Mouse (Mus musculus): ENCODE data around the gene Lsamp. TPM values are rescaled to one million over a fixed set of nuclear protein-coding genes. Genes with fewer than 3 reads are reported as not detected.

The Lsamp gene
- polyA plus RNA-seq, 1 experiment from 2014 or later: not detected

DNA sequence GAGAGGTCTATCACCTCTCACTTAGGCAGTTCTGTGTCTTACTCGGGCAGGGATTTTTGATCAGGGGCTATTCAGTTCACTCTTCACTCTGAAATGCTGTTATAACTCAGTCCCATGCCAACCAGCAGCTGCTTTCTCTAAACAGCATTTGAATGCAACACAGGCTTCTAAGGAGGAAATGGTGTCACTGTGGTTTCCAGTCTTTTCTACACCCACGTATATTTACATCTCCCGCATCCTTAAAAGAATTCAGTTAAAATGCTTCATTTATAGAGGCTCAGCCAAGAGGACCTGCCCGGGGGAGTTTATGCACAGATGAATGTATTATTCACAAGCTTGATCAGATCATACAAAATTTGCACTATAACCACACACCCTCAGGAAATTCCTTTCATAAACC is 306.0 kb downstream of the Lsamp start:
- H3K27me3 ChIP-seq: no peaks in the 10 kb centered on the region
- DNase-seq (ENCODE audit: low read depth, low spot score): no peak
- CTCF ChIA-PET: no interaction called here
- POLR2A ChIA-PET: no interaction called here
- TF ChIP-seq CTCF (IDR thresholded peaks at IDR 0.05): no peak
- in situ Hi-C loops (cut with MboI; ENCODE audit: low pct_unique_long_range_greater_than_20kb): no loop called here
- ATAC-seq: no peak

DNA sequence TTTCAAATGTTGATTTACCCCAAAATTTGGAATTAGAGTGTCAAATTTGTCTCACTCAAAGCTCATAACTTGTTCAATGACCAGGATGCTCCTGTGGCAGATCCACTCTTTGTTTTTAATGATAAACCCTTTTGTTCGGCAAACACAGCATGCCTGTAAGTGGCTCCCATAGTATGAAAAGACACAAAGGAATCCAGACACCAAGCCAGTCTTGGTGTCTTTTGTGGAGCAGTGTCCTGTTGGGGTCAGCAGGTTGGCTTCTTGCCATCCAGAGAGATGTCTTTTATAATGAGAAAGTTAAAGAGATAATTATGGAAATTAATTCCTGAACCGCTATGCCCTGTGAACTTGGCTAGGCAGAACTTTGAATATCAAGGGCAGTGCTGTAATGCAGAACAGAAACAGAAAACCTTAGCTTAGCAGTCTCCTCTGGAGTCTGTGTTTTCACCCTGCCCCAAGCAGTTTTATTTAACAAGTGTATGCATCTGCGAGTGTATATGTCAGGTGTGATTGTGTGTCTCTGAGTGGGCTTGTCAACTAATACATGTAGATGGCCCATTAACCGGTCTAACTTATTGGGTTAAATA is 310.2 kb downstream of the Lsamp start:
- TF ChIP-seq CTCF (IDR thresholded peaks at IDR 0.05): no peak
- no peaks in the 10 kb centered on the region for H3K27me3 ChIP-seq
- no peak for DNase-seq (ENCODE audit: low read depth, low spot score)
- no peak for ATAC-seq
- in situ Hi-C loops (cut with MboI; ENCODE audit: low pct_unique_long_range_greater_than_20kb): no loop called here
- ChIA-PET POLR2A (no interaction called here), CTCF (no interaction called here)

DNA sequence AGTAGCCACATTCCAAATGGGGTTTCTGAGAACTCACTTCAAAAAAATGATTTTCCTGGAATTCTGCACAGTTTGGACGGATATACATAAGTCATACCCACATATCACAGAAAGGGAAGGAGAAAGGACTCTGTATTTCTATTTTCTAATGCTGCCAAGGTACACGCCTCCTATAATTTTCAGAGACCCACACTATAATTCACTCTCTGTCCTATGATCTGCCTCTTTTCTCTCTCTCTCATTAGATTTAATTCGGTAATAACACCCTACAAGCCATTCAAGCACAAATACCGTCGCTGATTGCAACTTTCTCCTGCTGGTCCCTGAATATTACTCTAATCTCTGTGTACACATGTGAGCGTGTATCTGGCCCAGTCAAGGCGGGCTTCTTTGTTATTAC is 311.1 kb downstream of the Lsamp start:
- in situ Hi-C loops (cut with MboI; ENCODE audit: low pct_unique_long_range_greater_than_20kb): no loop called here
- no peaks in the 10 kb centered on the region for H3K27me3 ChIP-seq
- ChIA-PET CTCF (no interaction called here), POLR2A (no interaction called here)
- DNase-seq (ENCODE audit: low read depth, low spot score) (no peak), ATAC-seq (no peak)
- no peak for TF ChIP-seq CTCF (IDR thresholded peaks at IDR 0.05)

DNA sequence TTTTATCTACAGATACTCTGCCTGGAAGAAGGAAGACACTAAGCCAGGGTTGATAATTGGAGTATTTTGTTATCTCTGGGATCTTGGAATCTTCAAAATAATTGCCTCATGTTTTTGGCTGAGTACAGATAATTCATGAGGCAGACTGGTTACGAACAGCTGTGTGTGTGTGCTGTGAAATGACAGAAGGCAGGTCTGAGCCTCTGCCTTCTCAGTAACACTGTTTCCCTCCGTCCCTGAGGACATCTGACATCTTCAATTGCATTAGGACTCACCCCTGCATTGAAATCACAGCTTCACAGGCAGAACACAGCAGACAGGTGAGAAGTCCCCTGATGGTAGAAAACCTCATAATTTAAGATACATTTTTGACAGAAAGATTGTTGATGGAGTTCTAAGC is 323.5 kb downstream of the Lsamp start:
- in situ Hi-C loops (cut with MboI; ENCODE audit: low pct_unique_long_range_greater_than_20kb): no loop called here
- DNase-seq (ENCODE audit: low read depth, low spot score) (no peak), ATAC-seq (no peak)
- CTCF ChIA-PET: no interaction called here
- POLR2A ChIA-PET: no interaction called here
- H3K27me3 ChIP-seq: peaks cover 7% of the 10 kb centered on the region
- TF ChIP-seq CTCF (IDR thresholded peaks at IDR 0.05): no peak

DNA sequence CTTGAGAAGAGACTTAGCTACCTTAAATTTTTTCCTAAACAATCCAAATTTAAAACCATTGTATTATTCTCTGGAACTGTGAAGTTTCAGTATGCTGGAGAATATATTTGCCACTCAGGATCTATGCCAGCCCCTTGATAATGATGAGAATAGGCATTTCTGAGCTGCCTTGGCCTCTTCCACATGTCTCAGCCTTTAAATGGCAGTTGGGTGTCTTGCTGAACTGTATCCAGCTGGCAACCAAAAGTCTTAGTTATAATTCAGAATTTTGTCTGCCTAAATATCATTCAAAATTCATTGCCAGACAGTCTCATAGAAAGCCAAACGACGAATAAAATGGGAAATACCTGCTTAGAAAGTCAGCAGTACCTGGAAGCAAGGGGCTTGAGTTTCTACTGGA is 332.0 kb downstream of the Lsamp start:
- no peak for ATAC-seq
- ChIA-PET POLR2A (no interaction called here), CTCF (interaction anchor here (1.3 kb wide), 1 partner anchor 9 kb away, joined by 3 read pairs; no protein-coding TSS in a partner anchor)
- TF ChIP-seq CTCF (IDR thresholded peaks at IDR 0.05): no peak
- H3K27me3 ChIP-seq: no peaks in the 10 kb centered on the region
- DNase-seq (ENCODE audit: low read depth, low spot score): no peak
- in situ Hi-C loops (cut with MboI; ENCODE audit: low pct_unique_long_range_greater_than_20kb): no loop called here

DNA sequence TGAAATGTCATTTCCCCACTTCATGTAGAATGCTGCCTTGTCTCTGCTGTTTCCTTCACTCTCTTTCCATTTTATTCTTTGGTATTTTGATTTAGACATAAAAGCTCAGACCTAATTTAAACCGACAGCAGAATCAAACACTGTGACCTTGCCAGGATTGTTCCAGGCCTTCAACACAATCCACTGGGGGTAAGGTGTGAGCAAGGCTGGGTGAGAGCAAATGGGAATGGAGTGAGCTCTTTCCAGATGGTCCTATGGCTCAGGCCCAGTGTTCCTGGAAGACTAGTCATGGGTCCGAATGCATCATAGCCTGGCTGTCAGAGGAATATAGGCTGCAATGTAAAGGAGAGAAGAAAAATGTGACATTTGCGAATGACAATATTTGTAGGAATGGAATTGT is 340.6 kb downstream of the Lsamp start:
- POLR2A ChIA-PET: no interaction called here
- no peak for TF ChIP-seq CTCF (IDR thresholded peaks at IDR 0.05)
- ATAC-seq (no peak), DNase-seq (ENCODE audit: low read depth, low spot score) (no peak)
- in situ Hi-C loops (cut with MboI; ENCODE audit: low pct_unique_long_range_greater_than_20kb): no loop called here
- CTCF ChIA-PET: interaction anchor here (1.3 kb wide), 1 partner anchor 8 kb away, joined by 3 read pairs; no protein-coding TSS in a partner anchor
- no peaks in the 10 kb centered on the region for H3K27me3 ChIP-seq

DNA sequence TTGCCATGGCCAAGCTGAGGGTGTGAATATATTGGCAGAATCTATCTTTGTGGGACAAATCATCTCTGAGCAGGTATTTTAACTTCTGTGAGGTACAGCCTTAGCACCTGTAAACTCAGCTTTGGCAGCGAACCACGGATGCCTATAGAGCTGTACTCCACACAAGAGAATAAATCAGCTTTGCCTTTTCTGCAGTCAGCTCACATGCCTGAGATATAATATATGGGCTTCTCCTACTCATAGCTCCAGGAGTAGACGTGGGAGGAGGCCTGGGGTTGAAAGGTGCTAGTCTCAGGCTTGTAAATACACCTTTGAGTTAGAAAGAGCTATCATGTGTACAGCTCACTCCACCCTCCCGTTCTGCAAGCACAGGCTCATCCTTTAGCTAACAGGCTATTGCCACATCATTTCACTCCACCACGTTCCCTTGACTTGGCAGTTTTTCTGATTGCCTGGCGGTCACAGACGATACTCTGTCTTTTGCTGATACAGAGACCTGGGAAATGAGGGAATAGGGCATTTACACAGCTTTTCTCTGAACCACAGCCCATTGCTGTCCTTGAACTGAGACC is 344.2 kb downstream of the Lsamp start:
- DNase-seq (ENCODE audit: low read depth, low spot score): no peak
- in situ Hi-C loops (cut with MboI; ENCODE audit: low pct_unique_long_range_greater_than_20kb): no loop called here
- no peaks in the 10 kb centered on the region for H3K27me3 ChIP-seq
- TF ChIP-seq CTCF (IDR thresholded peaks at IDR 0.05): no peak
- ATAC-seq: no peak
- CTCF ChIA-PET: no interaction called here
- POLR2A ChIA-PET: no interaction called here

DNA sequence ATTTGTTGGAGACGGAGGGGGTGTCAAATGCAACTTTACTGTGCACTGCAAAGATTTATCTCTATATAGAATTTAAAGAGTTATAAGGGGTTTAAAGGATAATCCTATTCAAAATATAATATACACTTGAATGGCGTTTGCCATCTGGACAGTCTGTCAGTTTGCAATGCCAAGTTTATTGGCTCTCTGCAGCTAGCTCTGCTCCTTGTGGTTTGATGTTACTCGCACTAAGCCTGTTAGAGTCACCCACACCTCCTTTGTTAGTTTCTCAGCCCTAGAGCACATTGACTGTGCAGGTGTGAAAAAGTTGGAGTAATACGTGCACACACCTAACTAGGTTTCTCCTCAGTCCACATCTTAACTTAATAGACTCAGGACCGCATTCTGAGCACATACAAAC is 385.5 kb downstream of the Lsamp start:
- in situ Hi-C loops (cut with MboI; ENCODE audit: low pct_unique_long_range_greater_than_20kb): no loop called here
- POLR2A ChIA-PET: no interaction called here
- no peaks in the 10 kb centered on the region for H3K27me3 ChIP-seq
- DNase-seq (ENCODE audit: low read depth, low spot score): no peak
- no peak for TF ChIP-seq CTCF (IDR thresholded peaks at IDR 0.05)
- ATAC-seq: no peak
- CTCF ChIA-PET: no interaction called here

DNA sequence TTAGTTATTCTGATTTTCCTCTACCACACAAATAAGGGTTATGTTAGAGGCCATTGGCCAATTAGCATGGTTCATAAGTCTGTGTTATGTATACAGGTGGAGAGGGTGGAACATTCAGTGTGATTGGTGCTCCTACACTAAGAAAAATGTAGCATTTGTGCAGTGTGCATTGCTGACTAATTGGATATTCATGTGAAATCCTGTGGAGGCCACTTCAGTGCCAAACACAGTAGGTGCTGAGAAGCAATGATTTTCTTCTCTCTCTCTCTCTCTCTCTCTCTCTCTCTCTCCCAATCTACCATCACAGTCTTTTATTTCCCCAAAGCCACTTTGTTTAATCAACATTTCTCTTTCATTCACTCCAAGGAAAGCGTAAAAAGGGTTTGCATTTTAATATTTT is 387.1 kb downstream of the Lsamp start:
- TF ChIP-seq CTCF (IDR thresholded peaks at IDR 0.05): no peak
- no peak for ATAC-seq
- no peaks in the 10 kb centered on the region for H3K27me3 ChIP-seq
- CTCF ChIA-PET: no interaction called here
- POLR2A ChIA-PET: no interaction called here
- DNase-seq (ENCODE audit: low read depth, low spot score): no peak
- in situ Hi-C loops (cut with MboI; ENCODE audit: low pct_unique_long_range_greater_than_20kb): no loop called here

DNA sequence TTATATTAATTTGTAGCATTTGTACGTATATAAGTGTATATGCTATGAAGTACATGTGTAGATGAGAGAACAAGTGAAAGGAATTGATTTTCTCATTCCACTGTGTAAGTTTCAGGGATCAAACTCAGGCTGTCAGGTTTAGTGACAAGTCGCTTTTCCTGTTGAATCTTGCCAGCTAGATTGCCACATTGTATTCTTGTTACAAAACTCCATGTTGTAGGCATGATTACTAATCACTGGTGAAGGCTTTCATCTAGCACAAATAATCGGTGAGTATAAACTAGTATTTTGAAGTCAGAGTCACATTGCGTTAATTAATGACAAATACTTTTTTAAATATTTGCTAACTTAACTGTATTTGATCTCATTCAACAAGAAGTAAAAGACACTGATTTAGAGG is 391.2 kb downstream of the Lsamp start:
- in situ Hi-C loops (cut with MboI; ENCODE audit: low pct_unique_long_range_greater_than_20kb): no loop called here
- ATAC-seq (no peak), DNase-seq (ENCODE audit: low read depth, low spot score) (no peak)
- H3K27me3 ChIP-seq: no peaks in the 10 kb centered on the region
- ChIA-PET CTCF (no interaction called here), POLR2A (no interaction called here)
- TF ChIP-seq CTCF (IDR thresholded peaks at IDR 0.05): no peak

DNA sequence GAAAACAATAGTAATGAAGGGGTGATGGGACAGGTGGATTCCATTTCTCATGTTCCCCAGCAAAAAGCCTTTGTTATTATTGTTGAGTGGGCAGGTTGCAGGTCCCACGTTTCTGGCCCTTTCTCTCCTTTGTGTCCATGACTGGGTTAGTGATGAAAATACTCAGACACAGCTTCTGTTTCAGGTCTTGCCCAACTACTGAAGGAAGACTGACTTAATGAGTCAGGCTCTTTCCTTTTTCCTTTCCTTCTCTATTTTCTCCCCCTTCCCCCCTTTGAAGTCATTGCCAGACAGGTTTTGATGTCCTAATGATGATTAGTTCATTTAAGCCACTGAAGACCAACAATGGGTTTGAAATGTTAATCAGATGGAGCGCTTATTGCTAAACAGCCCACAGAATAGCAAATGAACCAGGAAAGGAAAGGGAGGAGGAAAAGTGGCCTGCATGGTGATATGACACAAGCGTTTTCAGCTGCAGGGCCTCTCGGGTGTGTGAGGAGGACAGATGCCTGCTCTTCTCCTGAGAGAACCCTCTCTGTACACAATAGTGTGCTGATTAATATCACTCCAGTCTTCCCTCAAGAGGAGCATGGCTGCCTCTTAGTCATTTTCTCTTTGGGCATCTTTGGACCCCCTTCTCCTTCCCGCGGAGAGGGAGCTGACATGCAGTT is 393.1 kb downstream of the Lsamp start:
- ChIA-PET CTCF (no interaction called here), POLR2A (no interaction called here)
- ATAC-seq (no peak), DNase-seq (ENCODE audit: low read depth, low spot score) (no peak)
- H3K27me3 ChIP-seq: no peaks in the 10 kb centered on the region
- in situ Hi-C loops (cut with MboI; ENCODE audit: low pct_unique_long_range_greater_than_20kb): no loop called here
- TF ChIP-seq CTCF (IDR thresholded peaks at IDR 0.05): no peak

DNA sequence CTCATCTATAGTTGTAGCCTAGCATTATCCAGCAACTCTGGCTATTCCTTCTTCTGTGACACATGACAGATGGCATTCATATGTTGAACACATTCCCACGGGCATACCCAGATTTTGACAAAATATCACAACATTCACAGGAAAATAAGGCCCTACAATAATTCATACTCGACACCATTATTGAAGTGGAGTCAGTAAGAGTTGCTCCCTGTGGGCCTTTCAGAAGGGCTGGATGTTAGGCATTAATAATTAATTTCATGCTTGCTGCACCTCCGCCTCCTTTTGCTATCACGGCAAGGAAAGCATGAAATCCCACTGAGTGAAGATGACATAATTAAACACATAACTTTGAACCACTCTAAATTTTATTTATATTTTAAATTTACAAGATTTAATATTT is 407.9 kb downstream of the Lsamp start:
- H3K27me3 ChIP-seq: no peaks in the 10 kb centered on the region
- no peak for DNase-seq (ENCODE audit: low read depth, low spot score)
- no peak for ATAC-seq
- in situ Hi-C loops (cut with MboI; ENCODE audit: low pct_unique_long_range_greater_than_20kb): no loop called here
- POLR2A ChIA-PET: no interaction called here
- CTCF ChIA-PET: no interaction called here
- no peak for TF ChIP-seq CTCF (IDR thresholded peaks at IDR 0.05)

All from Patski (cell line).